Mouse (Mus musculus) hindbrain, postnatal 0 days (tissue): ENCODE measurements around the gene Ak3. TPM values are rescaled to one million over a fixed set of nuclear protein-coding genes. Genes with fewer than 3 reads are reported as not detected.
A peak's percentile ranks its signal among the peaks of the same experiment; 100 is the strongest.

Experiments used
- ATAC-seq: fragments of 200-750 bp; cut with Nextera tagmentation; 2 replicates; pipeline ENCODE4 v1.8.0; 2017; ENCODE audit warnings: mild to moderate bottlenecking, moderate TSS enrichment, moderate library complexity
- DNase-seq: peaks from one replicate; pipeline ENCODE4 v3.0.0-alpha.2; 2015; ENCODE audit warnings: low spot score
- H3K27ac ChIP-seq: fragments of 300-500 bp; sonication (generic); 2 replicates; pipeline ENCODE4 v1.5.1; 2014; ENCODE audit warnings: mild to moderate bottlenecking
- H3K27me3 ChIP-seq: fragments of 300-500 bp; sonication (generic); 2 replicates; pipeline ENCODE4 v1.6.1; 2014; ENCODE audit warnings: low read length, mixed read lengths; ENCODE audit not compliant: insufficient read depth
- H3K36me3 ChIP-seq: fragments of 300-500 bp; sonication (generic); 2 replicates; pipeline ENCODE4 v1.6.1; 2014; ENCODE audit warnings: low read length, mixed read lengths; ENCODE audit not compliant: insufficient read depth
- H3K4me1 ChIP-seq: fragments of 300-500 bp; sonication (generic); 2 replicates; pipeline ENCODE4 v1.6.1; 2014; ENCODE audit warnings: antibody characterized with exemption, low read length, mixed read lengths; ENCODE audit not compliant: insufficient read depth
- H3K4me2 ChIP-seq: fragments of 300-500 bp; sonication (generic); 2 replicates; pipeline ENCODE4 v1.6.1; 2014; ENCODE audit warnings: low read depth, mild to moderate bottlenecking, low read length, moderate library complexity, mixed read lengths
- H3K4me3 ChIP-seq: fragments of 300-500 bp; sonication (generic); 2 replicates; pipeline ENCODE4 v1.5.1; 2014; ENCODE audit warnings: low read length
- H3K9ac ChIP-seq: fragments of 300-500 bp; sonication (generic); replicated peaks from 2 replicates; pipeline ENCODE4 v1.6.1; 2014; ENCODE audit warnings: mild to moderate bottlenecking, low read length, moderate library complexity, mixed read lengths
- H3K9me3 ChIP-seq: fragments of 300-500 bp; sonication (generic); 2 replicates; pipeline ENCODE4 v1.6.1; 2016; ENCODE audit warnings: low read length, mixed read lengths
- CTCF ChIP-seq: IDR thresholded peaks from 2 replicates; pipeline ENCODE4 v1.5.1; 2016; ENCODE audit warnings: antibody characterized with exemption, control low read depth, low read depth
- WGBS: fragments of 180-500 bp; shearing (Covaris S2); extraction: QIAGEN DNeasy Blood & Tissue Kit; methylation state at CpG from one replicate; pipeline ENCODE4 v1.1.7; 2014; 5-methylcytosine and 5-hydroxymethylcytosine counted together
- polyA plus RNA-seq: library from polyadenylated mRNA; unstranded; fragments of >200 nt; fragmentation: Nextera tagmentation; extraction: Ambion mirVana; gene quantifications from 2 replicates; pipeline ENCODE4 v1.2.1, GENCODE M21; 2015
- total RNA-seq: library from RNA; depleted of rRNA; stranded (reverse); fragments of >200 nt; gene quantifications from 2 replicates; pipeline ENCODE4 v1.2.3, GENCODE M21; 2014

The Ak3 gene
- total and polyA plus RNA-seq, 2 experiments from 2014 or later: 67.4 to 86.9 TPM

GRCm38 (mm10) chr19:29045956-29046650 lies 1.7 kb downstream of the Ak3 start:
- no peaks in the 10 kb centered on the region for H3K27me3 ChIP-seq
- H3K4me3 ChIP-seq: peak overlapping the region; percentile 89
- no peak for ATAC-seq
- no peak for DNase-seq
- no peak overlapping the region for H3K9ac ChIP-seq
- peak overlapping the region; percentile 41; the same call in 1 of the 2 replicates for H3K27ac ChIP-seq
- H3K9me3 ChIP-seq: no peaks in the 10 kb centered on the region
- H3K4me2 ChIP-seq: peak overlapping the region; percentile 69
- 52% methylated on average over 15 of the region's 15 CpGs for WGBS
- no peak for TF ChIP-seq CTCF
- H3K36me3 ChIP-seq: no peaks in the 10 kb centered on the region
- H3K4me1 ChIP-seq: no peaks in the 10 kb centered on the region; the same call in 1 of the 2 replicates

GRCm38 (mm10) chr19:29045369-29045768 lies 2.4 kb downstream of the Ak3 start:
- H3K27me3 ChIP-seq: no peaks in the 10 kb centered on the region
- H3K4me1 ChIP-seq: no peaks in the 10 kb centered on the region; the same call in 1 of the 2 replicates
- TF ChIP-seq CTCF: no peak
- peak overlapping the region; percentile 69 for H3K4me2 ChIP-seq
- H3K4me3 ChIP-seq: no peak overlapping the region
- 55% methylated on average over 4 of the region's 4 CpGs for WGBS
- ATAC-seq: no peak
- DNase-seq: no peak
- H3K27ac ChIP-seq: no peak overlapping the region
- H3K36me3 ChIP-seq: no peaks in the 10 kb centered on the region
- no peaks in the 10 kb centered on the region for H3K9me3 ChIP-seq
- no peak overlapping the region for H3K9ac ChIP-seq

DNA sequence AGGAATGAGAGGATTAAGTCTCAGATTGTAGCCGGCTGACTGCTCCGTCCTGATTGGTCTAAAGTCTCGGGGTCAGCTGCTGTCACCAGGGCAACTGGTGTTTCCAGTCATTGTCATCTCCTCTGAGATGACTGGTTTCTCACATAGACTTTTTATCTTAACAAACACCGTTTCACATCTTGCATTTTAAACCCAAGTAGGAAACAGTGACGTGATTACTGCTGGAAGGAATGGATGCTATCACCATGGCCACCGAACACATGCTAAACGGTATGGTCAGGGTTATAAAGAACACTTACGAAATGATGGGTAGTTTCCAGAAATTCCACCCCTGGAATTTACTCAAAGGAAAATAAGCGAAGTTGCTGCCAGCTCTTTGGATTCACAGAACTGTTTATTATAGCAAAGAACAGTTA lies 3.4 kb downstream of the Ak3 start:
- Histone ChIP-seq H3K36me3 (no peaks in the 10 kb centered on the region), H3K27me3 (no peaks in the 10 kb centered on the region), H3K27ac (no peak overlapping the region), H3K9ac (no peak overlapping the region), H3K4me1 (no peaks in the 10 kb centered on the region; the same call in 1 of the 2 replicates), H3K9me3 (no peaks in the 10 kb centered on the region), H3K4me3 (no peak overlapping the region), H3K4me2 (peak overlapping the region; percentile 28)
- 22% methylated on average over 9 of the region's 9 CpGs for WGBS
- TF ChIP-seq CTCF: no peak
- DNase-seq (no peak), ATAC-seq (no peak)

GRCm38 (mm10) chr19:29042647-29043046 lies 5.1 kb downstream of the Ak3 start:
- Histone ChIP-seq H3K4me2 (no peak overlapping the region), H3K36me3 (no peaks in the 10 kb centered on the region), H3K9me3 (no peaks in the 10 kb centered on the region), H3K4me1 (no peaks in the 10 kb centered on the region; the same call in 1 of the 2 replicates), H3K27me3 (no peaks in the 10 kb centered on the region), H3K4me3 (no peak overlapping the region), H3K27ac (no peak overlapping the region), H3K9ac (no peak overlapping the region)
- DNase-seq (no peak), ATAC-seq (no peak)
- WGBS: 91% methylated on average over 9 of the region's 9 CpGs
- no peak for TF ChIP-seq CTCF

GRCm38 (mm10) chr19:29042143-29042542 lies 5.6 kb downstream of the Ak3 start:
- no peak for TF ChIP-seq CTCF
- Histone ChIP-seq H3K9ac (no peak overlapping the region), H3K27me3 (no peaks in the 10 kb centered on the region), H3K4me3 (no peak overlapping the region), H3K4me1 (no peaks in the 10 kb centered on the region; the same call in 1 of the 2 replicates), H3K4me2 (no peak overlapping the region), H3K36me3 (0 out of 2 replicates have a peak, but pooled peaks cover 4% of the 10 kb centered on the region), H3K27ac (no peak overlapping the region), H3K9me3 (no peaks in the 10 kb centered on the region)
- DNase-seq (no peak), ATAC-seq (no peak)
- WGBS: 82% methylated on average over 6 of the region's 6 CpGs

- Histone ChIP-seq H3K27ac (no peak overlapping the region), H3K27me3 (no peaks in the 10 kb centered on the region), H3K36me3 (0 out of 2 replicates have a peak, but pooled peaks cover 5% of the 10 kb centered on the region), H3K4me3 (no peak overlapping the region), H3K4me2 (no peak overlapping the region), H3K9ac (no peak overlapping the region), H3K9me3 (no peaks in the 10 kb centered on the region), H3K4me1 (no peaks in the 10 kb centered on the region; the same call in 1 of the 2 replicates)
- no peak for TF ChIP-seq CTCF
- ATAC-seq: no peak
- 86% methylated on average over 4 of the region's 4 CpGs for WGBS
- DNase-seq: no peak
Observed at GRCm38 (mm10) chr19:29040206-29040605, 7.6 kb downstream of the Ak3 start.

GRCm38 (mm10) chr19:29039334-29039733 lies 8.4 kb downstream of the Ak3 start:
- no peak for TF ChIP-seq CTCF
- no peak overlapping the region for H3K9ac ChIP-seq
- H3K27me3 ChIP-seq: no peaks in the 10 kb centered on the region
- no peak for ATAC-seq
- H3K9me3 ChIP-seq: no peaks in the 10 kb centered on the region
- no peak overlapping the region for H3K27ac ChIP-seq
- H3K4me1 ChIP-seq: no peaks in the 10 kb centered on the region; the same call in 1 of the 2 replicates
- H3K4me2 ChIP-seq: no peak overlapping the region
- DNase-seq: no peak
- no peak overlapping the region for H3K4me3 ChIP-seq
- 0 out of 2 replicates have a peak, but pooled peaks cover 5% of the 10 kb centered on the region for H3K36me3 ChIP-seq
